In genomic region chr6:98311659-98312058, GRCm38 (mm10) we compare ENCODE assay signal across 24 mouse cellular contexts. TPM values are rescaled to one million over a fixed set of nuclear protein-coding genes. Genes with fewer than 3 reads are reported as not detected.
"Had no signal": no experiment of that assay in that cellular context is flagged by ENCODE, and none has a peak within 500 bp of the region (broad histone marks: within the 10 kb centered on the region; RNA-seq: fewer than 3 reads in every experiment).

No protein-coding gene starts in this region.

- H3K9me3 ChIP-seq: limb, embryonic 12.5 days; limb, embryonic 15.5 days; midbrain, embryonic 12.5 days; midbrain, embryonic 15.5 days; neural tube, embryonic 12.5 days; neural tube, embryonic 15.5 days; stomach, embryonic 15.5 days had no signal

- DNase-seq: kidney, postnatal 14 days; kidney, postnatal 4 days; left cerebral cortex, postnatal 4 days; liver, postnatal 0 days; lung, embryonic 14.5 days; right cerebral cortex, adult 18-20 months; right cerebral cortex, postnatal 14 days; right cerebral cortex, postnatal 4 days; thymus, postnatal 25 days had no signal

- H3K27me3 ChIP-seq: limb, embryonic 12.5 days; limb, embryonic 15.5 days; midbrain, embryonic 12.5 days; midbrain, embryonic 15.5 days; neural tube, embryonic 12.5 days; neural tube, embryonic 15.5 days; stomach, embryonic 15.5 days had no signal

- H3K9ac ChIP-seq: limb, embryonic 12.5 days; limb, embryonic 15.5 days; liver, embryonic 14.5 days; liver, postnatal 0 days; lung, embryonic 14.5 days; midbrain, embryonic 12.5 days; midbrain, embryonic 15.5 days; neural tube, embryonic 12.5 days; neural tube, embryonic 15.5 days; stomach, embryonic 15.5 days had no signal

- ATAC-seq: liver, postnatal 0 days; lung, postnatal 0 days; midbrain, embryonic 15.5 days had no signal

- H3K4me3 ChIP-seq: limb, embryonic 12.5 days; limb, embryonic 15.5 days; midbrain, embryonic 12.5 days; midbrain, embryonic 15.5 days; neural tube, embryonic 12.5 days; neural tube, embryonic 15.5 days; stomach, embryonic 15.5 days had no signal

- H3K4me1 ChIP-seq: limb, embryonic 12.5 days; midbrain, embryonic 12.5 days; midbrain, embryonic 15.5 days; neural tube, embryonic 12.5 days; neural tube, embryonic 15.5 days; stomach, embryonic 15.5 days had no signal

- H3K4me2 ChIP-seq: limb, embryonic 12.5 days; limb, embryonic 15.5 days; liver, embryonic 11.5 days; lung, embryonic 14.5 days; midbrain, embryonic 12.5 days; midbrain, embryonic 15.5 days; neural tube, embryonic 12.5 days; neural tube, embryonic 15.5 days; stomach, embryonic 15.5 days had no signal

- H3K36me3 ChIP-seq: limb, embryonic 12.5 days; limb, embryonic 15.5 days; midbrain, embryonic 12.5 days; midbrain, embryonic 15.5 days; neural tube, embryonic 12.5 days; neural tube, embryonic 15.5 days; stomach, embryonic 15.5 days had no signal

- H3K27ac ChIP-seq: limb, embryonic 12.5 days; liver, embryonic 14.5 days; macrophage; midbrain, embryonic 12.5 days; midbrain, embryonic 15.5 days; neural tube, embryonic 12.5 days; neural tube, embryonic 15.5 days; stomach, embryonic 15.5 days had no signal

RNA-seq across cellular contexts. Expression of gene Gm765, which starts 30.9 kb away (rescaled TPM):
- total RNA-seq: layer of hippocampus, postnatal 14 days; megakaryocyte, adult 5-6 weeks had no signal
- polyA plus RNA-seq: kidney, embryonic 16.5 days; liver, embryonic 11.5 days; liver, embryonic 14.5 days; lung, embryonic 14.5 days; lung, postnatal 0 days; macrophage; midbrain, embryonic 15.5 days; stomach, embryonic 15.5 days; thymus, postnatal 0 days had no signal
